Mouse (Mus musculus) left cerebral cortex, adult 11 months (tissue): ENCODE measurements around the gene Abcc9.

Experiments
- DNase-seq: peaks from one replicate; pipeline ENCODE4 v3.0.0; 2022; ENCODE audit warnings: low spot score

Gene Abcc9

DNA sequence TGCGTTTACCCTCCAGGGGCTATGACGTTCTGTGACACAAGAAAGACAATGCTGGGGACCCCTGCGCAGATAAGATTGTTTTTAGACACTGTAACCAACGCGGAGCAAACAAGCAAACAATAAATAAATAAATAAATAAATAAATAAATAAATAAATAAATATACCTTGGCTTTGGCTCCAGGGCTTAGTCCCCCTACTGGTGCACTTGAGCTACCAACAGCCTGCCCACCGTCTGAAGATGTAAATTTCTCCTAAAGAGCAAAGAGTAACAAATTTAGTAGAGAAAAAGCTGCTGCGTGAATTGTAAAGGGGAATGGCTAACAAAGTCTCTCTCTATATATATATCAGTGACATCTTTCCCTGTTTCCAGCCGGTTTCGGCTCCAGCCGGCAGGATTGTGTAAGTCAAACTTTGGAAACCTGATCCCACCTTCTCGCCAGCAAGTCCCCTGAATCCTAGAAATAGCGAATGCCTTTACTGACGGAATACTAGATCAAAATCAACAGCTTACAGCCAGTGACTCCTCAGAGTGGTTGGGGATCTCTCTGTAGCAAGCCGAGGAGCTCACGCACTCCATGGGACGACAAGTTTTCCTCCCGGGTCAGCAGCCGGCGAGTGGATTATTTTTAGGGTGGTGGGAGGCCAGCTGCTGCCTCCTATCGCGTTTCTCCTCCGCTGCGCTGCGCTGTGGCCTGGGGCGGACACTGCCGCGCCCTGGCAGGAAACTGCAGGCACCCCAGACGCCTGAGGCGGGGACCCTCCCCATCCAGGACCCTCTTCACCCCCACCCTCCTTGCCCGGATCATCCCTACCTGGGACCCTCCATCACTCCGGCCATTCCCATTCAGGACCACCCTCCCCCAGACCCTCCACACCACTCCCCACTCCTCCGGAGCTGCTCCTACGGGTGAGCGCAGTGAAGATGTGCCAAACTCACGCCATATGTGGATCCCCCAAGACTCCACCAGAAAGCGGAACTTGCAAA lies at the start of gene Abcc9:
TSS of gene Abcc9 (minus strand) at position 664 of the 986 bp plus-strand sequence.
- DNase-seq = no peak

DNA sequence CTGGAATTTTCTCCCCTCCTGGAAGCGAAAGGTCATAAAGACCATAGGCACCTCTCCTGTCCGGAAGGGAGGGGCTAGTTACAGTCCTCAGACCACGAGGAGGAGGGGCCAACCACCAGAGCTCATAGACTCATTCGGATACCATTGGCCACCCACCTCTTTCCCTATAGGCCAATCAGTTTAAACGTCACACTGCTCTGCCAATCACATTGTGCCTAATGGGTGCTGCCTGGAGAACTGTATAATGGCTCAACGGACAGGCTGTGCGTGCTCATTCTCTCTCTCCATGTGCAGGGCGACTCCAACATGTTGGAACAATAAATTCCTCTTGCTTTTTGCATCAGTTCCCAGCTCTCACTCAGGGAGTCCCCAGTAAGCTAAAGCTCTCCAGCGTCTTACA lies 49.2 kb upstream of the Abcc9 start:
- DNase-seq = no peak

DNA sequence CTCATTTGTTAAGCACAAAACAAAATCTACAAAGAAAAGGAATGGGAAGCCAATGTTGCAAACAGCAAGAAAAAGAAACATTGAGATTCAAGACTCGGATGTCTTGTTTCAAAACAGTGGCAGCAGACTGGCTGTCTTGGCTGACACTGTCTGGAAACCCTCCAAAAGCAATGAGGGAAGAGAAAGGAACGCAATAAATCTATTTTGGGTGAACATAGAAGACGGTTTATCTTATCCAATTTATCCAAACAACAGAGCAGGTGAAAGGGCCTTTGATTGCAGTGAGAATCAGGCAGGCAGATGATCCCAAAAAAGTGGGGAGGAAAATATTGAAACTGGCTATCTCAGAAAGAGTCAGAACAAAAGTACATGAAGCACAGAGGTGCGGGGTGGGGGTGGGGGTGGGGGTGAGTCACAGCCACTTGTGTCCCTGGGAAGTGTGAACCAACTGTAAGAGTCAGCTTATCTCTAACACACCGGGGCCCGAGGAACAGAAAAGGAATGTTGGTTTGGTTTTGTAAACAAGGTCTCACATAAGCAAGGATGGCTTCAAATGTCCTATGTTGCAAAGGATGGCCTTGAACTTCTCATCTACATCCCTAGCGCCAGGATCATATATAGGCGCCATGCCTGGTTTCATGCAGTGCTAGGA lies 46.1 kb upstream of the Abcc9 start:
- DNase-seq = no peak

DNA sequence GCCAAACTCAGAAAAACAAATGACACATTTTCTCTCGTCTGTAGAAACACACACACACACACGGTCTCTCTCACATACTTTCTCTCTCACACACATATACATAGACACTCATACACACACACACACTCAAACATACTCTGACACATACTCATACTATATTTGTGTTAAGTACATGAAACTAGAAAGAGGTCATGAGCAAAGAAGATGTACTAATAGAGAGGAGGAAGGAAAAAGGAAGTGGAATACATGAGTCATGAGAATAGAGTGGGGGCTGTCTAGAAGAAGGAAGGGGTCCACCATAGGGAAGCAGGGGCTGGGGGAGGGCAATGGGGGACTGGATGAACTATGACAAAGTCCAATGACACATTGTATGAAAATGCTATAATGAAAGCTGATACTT lies 45.0 kb upstream of the Abcc9 start:
- DNase-seq = no peak

- DNase-seq = no peak
Observed at GRCm38 (mm10) chr6:142746765-142747164, 44.6 kb upstream of the Abcc9 start.

DNA sequence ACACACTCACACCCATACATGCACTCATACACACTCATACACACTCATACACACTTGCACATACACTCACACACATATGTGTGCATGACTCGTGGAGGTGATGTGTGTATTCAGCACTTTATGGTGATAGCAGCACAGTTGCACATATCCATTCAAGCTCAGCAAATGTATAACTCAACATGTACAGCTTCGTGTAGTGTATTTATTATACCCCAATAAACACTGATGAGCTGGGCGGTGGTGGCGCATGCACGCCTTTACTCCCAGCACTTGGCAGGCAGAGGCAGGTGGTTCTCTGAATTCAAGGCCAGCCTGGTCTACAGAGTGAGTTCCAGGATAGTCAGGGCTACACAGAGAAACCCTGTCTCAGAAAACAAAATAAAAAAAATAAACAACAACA lies 43.4 kb upstream of the Abcc9 start:
- DNase-seq = no peak

GRCm38 (mm10) chr6:142743193-142743592 lies 41.1 kb upstream of the Abcc9 start:
- no peak for DNase-seq

DNA sequence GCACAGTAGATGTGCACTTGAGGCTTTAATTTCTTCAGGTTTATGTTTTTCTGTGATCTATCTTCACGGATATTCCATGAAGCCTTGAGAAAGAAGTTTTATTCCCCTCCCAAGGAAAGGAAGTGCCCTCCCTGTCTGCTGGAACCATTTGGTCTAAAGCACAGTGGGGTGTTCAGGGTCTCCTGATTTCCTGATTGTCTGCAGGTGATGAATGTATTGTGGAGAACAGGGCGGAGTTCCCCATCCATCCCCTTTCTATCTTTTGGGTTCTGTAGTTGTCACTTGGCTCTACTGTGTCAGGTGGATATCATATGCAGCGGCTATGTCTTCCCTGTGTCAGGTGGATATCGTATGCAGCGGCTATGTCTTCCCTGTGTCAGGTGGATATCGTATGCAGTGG lies 39.6 kb upstream of the Abcc9 start:
- DNase-seq = no peak

- DNase-seq = no peak
Observed at GRCm38 (mm10) chr6:142738637-142739036, 36.5 kb upstream of the Abcc9 start.

GRCm38 (mm10) chr6:142738225-142738624 lies 36.1 kb upstream of the Abcc9 start:
- no peak for DNase-seq

- no peak for DNase-seq
Observed at GRCm38 (mm10) chr6:142735302-142736005, 33.3 kb upstream of the Abcc9 start.

DNA sequence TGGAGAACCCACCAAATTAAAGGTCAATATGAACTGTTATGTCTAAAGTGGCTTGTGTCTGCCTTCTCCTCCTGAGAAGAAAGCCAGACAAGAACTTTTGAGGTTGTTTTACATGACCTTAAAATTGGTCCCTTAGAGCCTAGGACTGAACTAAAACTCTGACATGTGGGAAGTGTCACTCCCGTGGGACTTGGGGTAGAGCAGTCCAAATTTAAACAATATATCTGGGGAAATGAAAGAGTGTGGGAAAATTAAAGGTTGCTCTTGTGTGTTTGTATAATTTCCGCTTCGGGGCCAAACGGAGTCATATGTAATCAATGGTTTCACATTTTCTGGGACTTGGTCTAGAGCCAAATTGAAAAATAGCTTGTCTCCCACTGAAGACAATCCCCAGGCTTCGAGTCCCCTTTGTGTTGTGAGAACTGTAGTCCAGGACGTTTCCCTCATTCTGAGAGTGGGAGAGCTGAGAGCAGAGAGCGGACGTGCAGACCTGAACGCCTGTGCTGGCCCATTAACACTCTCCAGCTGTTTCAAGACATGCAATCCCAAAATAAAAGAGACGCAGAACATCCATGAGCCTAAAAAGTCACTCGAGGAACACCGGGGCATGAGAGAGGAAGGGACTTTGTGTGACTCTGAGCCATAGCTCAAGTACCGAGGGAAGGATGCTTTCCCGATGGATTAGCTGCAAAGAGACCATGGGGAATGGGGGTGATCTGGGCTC lies 30.6 kb upstream of the Abcc9 start:
- no peak for DNase-seq

DNA sequence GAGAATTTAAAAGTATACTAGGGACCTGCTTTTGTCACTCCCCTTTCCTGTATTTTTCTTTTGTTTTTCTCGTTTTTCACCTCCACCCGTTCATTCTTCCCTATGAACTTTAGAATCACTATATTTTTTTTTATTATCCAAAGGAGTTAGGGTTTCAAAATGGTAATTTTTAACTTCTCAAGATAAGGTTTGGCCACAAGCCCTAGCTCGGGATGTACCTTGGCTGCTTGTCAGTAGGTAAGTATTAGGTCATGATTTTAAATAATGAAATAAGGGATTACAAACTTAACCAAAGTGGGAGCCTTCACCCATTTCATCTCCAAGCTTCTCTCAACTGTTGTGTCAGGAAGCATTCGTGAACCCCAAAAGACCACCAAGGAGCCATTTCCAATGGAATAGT lies 23.9 kb upstream of the Abcc9 start:
- DNase-seq = no peak

DNA sequence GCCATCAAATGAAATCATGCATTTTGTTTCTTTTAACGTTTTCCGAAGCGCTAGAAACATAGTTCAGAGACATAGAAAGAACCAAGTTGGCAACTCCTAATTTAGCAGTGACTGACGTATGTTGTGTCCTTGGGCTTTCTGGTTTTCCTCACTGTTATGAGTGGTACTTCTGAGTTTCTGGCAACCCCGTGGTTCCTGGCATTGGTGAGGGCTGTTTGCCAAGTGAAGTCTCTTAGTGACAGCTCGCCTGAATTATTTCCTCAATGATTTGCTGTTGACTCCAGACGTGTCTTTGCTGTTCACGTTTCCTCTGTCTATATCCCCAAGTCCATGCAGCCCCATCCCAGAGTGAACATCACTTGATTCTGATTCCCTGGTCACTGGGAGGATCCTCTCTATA lies 19.6 kb upstream of the Abcc9 start:
- DNase-seq = no peak

DNA sequence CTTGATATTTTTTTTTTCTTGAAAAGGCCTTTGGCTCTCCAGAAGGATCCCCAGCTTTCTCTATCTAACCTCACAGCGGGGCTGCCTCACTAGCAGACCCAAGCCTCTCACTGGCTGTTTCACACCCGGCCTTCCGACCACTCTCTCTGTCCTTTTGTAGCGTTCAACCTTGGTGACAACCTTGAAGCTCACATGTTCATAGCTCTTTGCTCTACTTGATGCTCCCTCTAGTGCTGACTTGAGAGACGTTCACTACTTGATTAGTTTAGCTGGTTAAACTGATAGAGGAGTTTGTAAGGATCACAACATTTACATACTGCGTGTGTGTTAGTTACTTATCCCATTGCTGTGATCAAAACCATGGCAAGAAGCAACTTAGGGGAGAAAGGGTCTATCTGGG lies 18.5 kb upstream of the Abcc9 start:
- DNase-seq = no peak

DNA sequence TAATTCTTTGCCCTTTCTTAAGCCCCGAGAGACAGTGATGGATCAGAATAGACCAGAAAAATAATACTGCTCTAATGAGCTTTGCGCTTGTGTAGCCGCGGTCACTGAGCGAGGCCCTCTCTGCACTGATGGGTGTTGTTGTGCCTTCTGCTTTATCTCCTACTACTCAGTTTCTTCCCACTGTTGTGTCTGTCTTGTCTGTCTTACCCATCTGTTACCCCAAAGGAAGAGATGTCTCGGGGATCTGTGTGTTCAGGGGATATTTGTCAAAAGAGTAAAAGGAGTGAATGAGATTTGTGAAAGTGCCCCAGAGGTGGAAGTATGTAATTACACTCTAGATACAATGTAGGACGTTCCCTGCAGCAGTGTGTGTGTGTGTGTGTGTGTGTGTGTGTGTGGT lies 16.1 kb upstream of the Abcc9 start:
- DNase-seq = no peak

DNA sequence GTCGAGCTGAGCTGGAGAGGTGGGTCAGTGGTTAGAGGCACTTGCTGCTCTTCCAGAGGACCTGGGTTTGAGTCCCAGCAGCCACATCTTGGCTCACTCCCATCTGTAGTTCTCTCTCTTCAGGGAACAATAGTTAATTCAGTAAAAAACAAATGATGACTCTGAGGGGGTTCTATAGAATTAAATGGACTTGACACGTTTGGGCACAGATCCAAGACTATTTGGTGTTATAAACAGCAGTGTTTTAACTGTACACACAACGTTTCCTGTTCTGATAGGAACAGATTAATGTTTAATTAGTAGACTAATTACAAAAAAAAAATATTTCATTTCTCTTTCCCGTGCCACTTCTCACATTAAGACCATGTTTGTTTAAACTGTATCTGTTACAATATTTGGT lies 15.1 kb upstream of the Abcc9 start:
- no peak for DNase-seq

GRCm38 (mm10) chr6:142715026-142715425 lies 12.9 kb upstream of the Abcc9 start:
- no peak for DNase-seq

DNA sequence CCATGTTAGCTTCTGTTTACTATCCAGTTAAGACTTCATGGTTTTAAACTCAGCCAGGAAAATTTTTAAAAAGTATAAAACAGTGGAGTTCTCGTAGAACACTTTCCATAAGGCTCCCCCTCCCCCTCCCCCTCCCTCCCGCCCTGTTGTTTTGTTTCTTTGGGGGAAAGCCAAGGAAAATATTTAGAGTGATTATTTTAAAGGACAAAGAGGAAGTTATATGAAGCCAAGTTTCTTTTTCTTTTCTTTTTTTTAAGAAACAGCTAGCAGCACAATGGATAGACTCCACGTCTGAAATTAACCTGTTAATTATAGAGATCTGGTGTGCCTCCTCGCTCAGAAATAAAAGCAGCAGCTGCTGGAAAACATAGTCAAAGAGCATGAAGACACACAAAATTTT lies 9.0 kb upstream of the Abcc9 start:
- no peak for DNase-seq

DNA sequence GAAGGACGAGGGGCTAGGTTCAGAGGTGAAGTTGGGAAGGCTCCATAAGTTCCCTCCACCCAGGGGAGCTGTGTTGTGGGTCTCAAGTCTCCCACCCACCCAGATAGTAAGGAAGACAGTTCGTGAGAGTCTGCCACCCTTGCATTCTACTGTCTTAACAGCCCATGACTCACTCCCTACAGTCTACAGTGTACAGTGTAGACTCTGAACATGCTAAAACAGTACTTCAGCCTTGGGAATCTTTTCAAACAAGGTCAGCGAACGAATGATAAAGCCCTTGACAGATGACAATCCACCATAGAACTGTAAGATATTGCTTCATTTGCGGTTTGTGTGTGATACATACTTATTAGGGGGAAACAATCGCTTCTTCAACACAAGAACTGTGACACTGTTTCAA lies 8.6 kb upstream of the Abcc9 start:
- no peak for DNase-seq

- DNase-seq = no peak
Observed at GRCm38 (mm10) chr6:142708369-142708768, 6.3 kb upstream of the Abcc9 start.

DNA sequence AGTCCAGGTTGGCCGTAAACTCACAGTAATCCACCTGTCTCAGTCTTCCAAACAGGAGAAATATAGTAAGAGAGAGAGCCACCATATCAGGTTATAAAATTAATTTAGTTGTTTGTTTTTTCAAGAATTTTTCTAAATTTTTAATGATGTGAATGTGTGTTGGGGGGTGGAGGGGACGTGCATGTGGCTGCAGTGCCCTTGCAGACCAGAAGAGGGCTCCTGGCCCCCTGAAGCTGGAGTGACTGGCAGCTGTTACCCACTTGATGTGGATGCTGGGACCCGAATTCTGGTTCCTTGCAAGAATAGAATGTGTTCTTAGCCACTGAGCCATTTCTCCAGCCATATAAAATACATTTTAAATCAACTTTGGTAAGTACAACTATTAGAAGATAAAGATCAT lies 4.6 kb upstream of the Abcc9 start:
- DNase-seq = no peak
